Mouse (Mus musculus) neural tube, embryonic 15.5 days (tissue): Measurements from ENCODE around the gene Smim13. TPM values are rescaled to one million over a fixed set of nuclear protein-coding genes. Genes with fewer than 3 reads are reported as not detected.

ENCODE experiments used
- ATAC-seq: fragments of 200-750 bp; cut with Nextera tagmentation; 2 replicates; pipeline ENCODE4 v1.8.0; 2017; ENCODE audit warnings: mild to moderate bottlenecking, moderate TSS enrichment, moderate library complexity; ENCODE audit not compliant: low FRiP score
- H3K27ac ChIP-seq: fragments of 300-500 bp; sonication (generic); replicated peaks from 2 replicates; pipeline ENCODE4 v1.5.1; 2015; ENCODE audit warnings: mild to moderate bottlenecking, inconsistent platforms
- H3K27me3 ChIP-seq: fragments of 300-500 bp; sonication (generic); replicated peaks from 2 replicates; pipeline ENCODE4 v1.6.1; 2015; ENCODE audit warnings: inconsistent platforms
- H3K36me3 ChIP-seq: fragments of 300-500 bp; sonication (generic); 2 replicates; pipeline ENCODE4 v1.6.1; 2015; ENCODE audit warnings: inconsistent platforms
- H3K4me1 ChIP-seq: fragments of 300-500 bp; sonication (generic); 2 replicates; pipeline ENCODE4 v1.6.1; 2015; ENCODE audit warnings: inconsistent platforms
- H3K4me2 ChIP-seq: fragments of 300-500 bp; sonication (generic); 2 replicates; pipeline ENCODE4 v1.6.1; 2015; ENCODE audit warnings: inconsistent platforms, mild to moderate bottlenecking, moderate library complexity
- H3K4me3 ChIP-seq: fragments of 300-500 bp; sonication (generic); replicated peaks from 2 replicates; pipeline ENCODE4 v1.5.1; 2015; ENCODE audit warnings: mild to moderate bottlenecking, inconsistent platforms
- H3K9ac ChIP-seq: fragments of 300-500 bp; sonication (generic); replicated peaks from 2 replicates; pipeline ENCODE4 v1.6.1; 2015; ENCODE audit warnings: mild to moderate bottlenecking, inconsistent platforms
- H3K9me3 ChIP-seq: fragments of 300-500 bp; sonication (generic); replicated peaks from 2 replicates; pipeline ENCODE4 v1.6.1; 2016; ENCODE audit warnings: inconsistent platforms
- WGBS: fragments of 180-500 bp; shearing (Covaris S2); methylation state at CpG from one replicate; pipeline ENCODE4 v1.1.7; 2015; ENCODE audit warnings: mixed read lengths; 5-methylcytosine and 5-hydroxymethylcytosine counted together
- polyA plus RNA-seq: library from polyadenylated mRNA; unstranded; fragments of >200 nt; fragmentation: Nextera tagmentation; extraction: Ambion mirVana; gene quantifications from 2 replicates; pipeline ENCODE4 v1.2.1, GENCODE M21; 2015

The Smim13 gene
- polyA plus RNA-seq, 1 experiment from 2014 or later, result 31.2 TPM

DNA sequence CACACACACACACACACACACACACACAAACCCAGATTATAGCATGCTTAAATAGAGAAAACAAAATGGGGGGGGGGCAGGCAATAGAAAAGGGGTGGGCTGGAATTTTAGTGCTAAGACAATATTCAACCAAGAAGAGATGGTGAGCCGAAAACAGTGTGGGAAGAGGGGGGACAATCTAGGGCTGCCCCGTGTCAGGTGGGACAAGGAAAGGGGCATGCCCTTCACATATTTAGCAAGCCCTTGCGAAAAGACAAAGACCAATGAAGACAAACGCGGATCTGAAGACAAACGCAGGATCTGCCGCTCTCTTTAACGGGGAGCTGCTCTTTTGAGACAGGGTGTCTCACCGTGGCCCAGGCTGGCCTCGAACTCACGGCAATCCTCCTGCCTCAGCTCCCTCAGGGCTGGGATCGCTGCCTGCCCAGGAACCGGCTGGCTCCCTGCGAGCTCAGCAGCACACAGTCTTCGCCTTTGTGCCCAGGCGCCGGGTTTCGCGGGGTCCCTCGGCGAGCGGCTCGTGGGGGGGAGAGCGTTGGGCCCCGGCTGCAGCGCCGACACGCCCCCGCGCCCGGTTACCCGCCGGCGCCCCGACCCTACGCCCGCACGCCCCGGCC is 29.8 kb upstream of the Smim13 start:
- peaks cover 15% of the 10 kb centered on the region for H3K4me1 ChIP-seq
- peak overlapping the region; percentile 66 for H3K9ac ChIP-seq
- H3K4me3 ChIP-seq, result peak overlapping the region; percentile 66
- peak; percentile 81 for ATAC-seq
- no peaks in the 10 kb centered on the region for H3K27me3 ChIP-seq
- peaks cover 4% of the 10 kb centered on the region; the same call in 1 of the 2 replicates for H3K9me3 ChIP-seq
- H3K27ac ChIP-seq, result peak overlapping the region; percentile 69
- H3K36me3 ChIP-seq, result no peaks in the 10 kb centered on the region
- peak overlapping the region; percentile 56 for H3K4me2 ChIP-seq
- under 1% methylated on average over 37 of the region's 39 CpGs for WGBS

DNA sequence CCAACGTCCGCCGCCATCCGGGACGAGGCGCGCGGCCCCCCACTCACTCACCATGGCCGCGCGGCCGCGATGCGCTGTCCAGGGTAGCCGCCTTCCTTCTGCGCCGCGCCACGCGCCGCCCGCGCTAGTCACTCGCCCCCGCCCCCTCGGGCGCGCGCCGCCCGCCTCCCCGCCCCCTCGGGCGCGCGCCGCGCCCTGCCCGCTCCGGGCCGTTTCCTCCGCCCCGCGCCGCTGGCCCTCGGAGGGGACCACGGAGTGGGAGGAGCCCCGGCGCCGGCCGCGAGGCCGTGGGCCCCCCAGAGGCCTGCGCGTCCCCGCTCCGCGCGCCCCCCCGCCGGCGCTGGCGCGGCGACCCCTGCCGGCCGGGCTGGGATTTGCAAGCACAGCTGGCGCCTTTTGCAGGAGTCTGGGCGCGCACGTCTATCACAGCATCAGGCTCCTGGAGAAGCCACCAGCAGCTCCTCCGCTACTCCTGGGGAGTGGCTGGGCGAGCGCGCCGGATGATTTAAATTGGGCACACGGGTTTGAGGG is 29.3 kb upstream of the Smim13 start, which contains the start of gene Elovl2:
Elovl2 (minus strand) TSS at position 102 of the 531 bp plus-strand sequence.
- no peaks in the 10 kb centered on the region for H3K27me3 ChIP-seq
- peak within 1 kb of the TSS; percentile 56 for H3K4me2 ChIP-seq
- peaks cover 15% of the 10 kb centered on the region for H3K4me1 ChIP-seq
- ATAC-seq, result peak; percentile 94
- no peaks in the 10 kb centered on the region for H3K36me3 ChIP-seq
- peak within 1 kb of the TSS; percentile 66 for H3K9ac ChIP-seq
- 2% methylated on average over 50 of the region's 77 CpGs for WGBS
- H3K27ac ChIP-seq, result peak within 1 kb of the TSS; percentile 69
- peaks cover 4% of the 10 kb centered on the region; the same call in 1 of the 2 replicates for H3K9me3 ChIP-seq
- H3K4me3 ChIP-seq, result peak within 1 kb of the TSS; percentile 66

DNA sequence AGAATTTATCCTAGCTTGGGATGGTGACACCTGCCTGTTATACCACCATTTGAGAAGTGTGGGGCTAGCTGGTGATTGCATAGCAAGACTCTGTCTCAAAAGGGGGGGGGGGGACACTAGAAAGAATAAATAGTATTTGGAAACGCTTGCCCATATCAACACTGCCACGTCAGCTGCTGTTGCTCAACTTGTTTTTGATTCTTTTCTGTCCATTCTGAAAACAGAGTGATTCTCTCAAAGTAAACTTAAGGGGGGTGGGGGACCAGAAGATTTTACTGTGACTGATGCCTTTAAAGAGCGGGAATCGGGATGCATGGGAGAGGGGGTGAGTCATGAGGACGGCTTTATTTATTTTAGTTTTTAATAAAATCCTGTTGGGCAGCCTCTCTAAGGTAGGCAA is 23.1 kb upstream of the Smim13 start:
- H3K9ac ChIP-seq, result no peak overlapping the region
- H3K4me1 ChIP-seq, result no peaks in the 10 kb centered on the region
- no peak overlapping the region for H3K4me3 ChIP-seq
- no peak for ATAC-seq
- H3K9me3 ChIP-seq, result peaks cover 4% of the 10 kb centered on the region; the same call in 1 of the 2 replicates
- no peak overlapping the region for H3K4me2 ChIP-seq
- 86% methylated on average over 5 of the region's 5 CpGs for WGBS
- no peaks in the 10 kb centered on the region for H3K27me3 ChIP-seq
- no peak overlapping the region for H3K27ac ChIP-seq
- H3K36me3 ChIP-seq, result no peaks in the 10 kb centered on the region

DNA sequence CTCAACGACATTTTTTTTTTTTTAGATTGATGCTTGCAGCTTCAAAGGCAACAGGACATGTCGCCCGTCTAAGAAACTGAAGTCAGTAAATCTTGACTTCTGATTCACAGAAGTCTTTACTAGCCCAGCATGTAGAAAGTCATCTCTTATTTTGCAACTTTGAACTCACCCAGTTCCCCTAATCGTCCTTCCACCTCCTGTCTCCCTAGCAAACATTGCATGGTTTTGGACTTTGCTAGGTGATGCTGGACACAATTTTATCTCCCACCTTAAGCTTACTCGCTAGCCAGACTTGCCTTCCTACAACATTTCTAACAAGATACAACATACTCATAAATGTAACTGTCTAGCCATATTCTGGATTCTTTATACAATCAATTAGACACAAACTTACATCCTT is 21.6 kb upstream of the Smim13 start:
- Histone ChIP-seq H3K36me3 (no peaks in the 10 kb centered on the region), H3K4me1 (no peaks in the 10 kb centered on the region), H3K9me3 (peaks cover 4% of the 10 kb centered on the region; the same call in 1 of the 2 replicates), H3K27ac (no peak overlapping the region), H3K27me3 (no peaks in the 10 kb centered on the region), H3K4me3 (no peak overlapping the region), H3K4me2 (no peak overlapping the region), H3K9ac (no peak overlapping the region)
- 92% methylated on average over 5 of the region's 5 CpGs for WGBS
- no peak for ATAC-seq

DNA sequence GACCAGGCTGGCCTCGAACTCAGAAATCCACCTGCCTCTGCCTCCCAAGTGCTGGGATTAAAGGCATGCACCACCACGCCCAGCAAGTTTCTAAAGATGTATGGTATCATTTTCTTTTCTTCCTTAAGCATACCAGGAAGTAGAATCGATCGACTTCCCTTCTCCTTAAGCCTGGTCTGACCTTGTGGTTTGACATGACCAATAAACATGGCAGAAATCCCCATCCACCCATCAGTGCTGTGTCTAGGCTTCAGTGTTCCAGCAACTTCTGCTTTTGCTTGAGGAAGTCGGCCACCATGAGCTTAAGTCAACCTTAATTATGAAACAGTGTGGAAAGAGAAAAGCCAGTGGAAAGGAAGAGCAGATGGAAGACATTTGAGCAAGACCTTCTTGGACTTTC is 19.4 kb upstream of the Smim13 start:
- Histone ChIP-seq H3K4me1 (no peaks in the 10 kb centered on the region), H3K4me2 (no peak overlapping the region), H3K4me3 (no peak overlapping the region), H3K9me3 (no peaks in the 10 kb centered on the region), H3K27ac (no peak overlapping the region), H3K9ac (no peak overlapping the region), H3K27me3 (no peaks in the 10 kb centered on the region), H3K36me3 (no peaks in the 10 kb centered on the region)
- ATAC-seq, result no peak
- 92% methylated on average over 5 of the region's 5 CpGs for WGBS

DNA sequence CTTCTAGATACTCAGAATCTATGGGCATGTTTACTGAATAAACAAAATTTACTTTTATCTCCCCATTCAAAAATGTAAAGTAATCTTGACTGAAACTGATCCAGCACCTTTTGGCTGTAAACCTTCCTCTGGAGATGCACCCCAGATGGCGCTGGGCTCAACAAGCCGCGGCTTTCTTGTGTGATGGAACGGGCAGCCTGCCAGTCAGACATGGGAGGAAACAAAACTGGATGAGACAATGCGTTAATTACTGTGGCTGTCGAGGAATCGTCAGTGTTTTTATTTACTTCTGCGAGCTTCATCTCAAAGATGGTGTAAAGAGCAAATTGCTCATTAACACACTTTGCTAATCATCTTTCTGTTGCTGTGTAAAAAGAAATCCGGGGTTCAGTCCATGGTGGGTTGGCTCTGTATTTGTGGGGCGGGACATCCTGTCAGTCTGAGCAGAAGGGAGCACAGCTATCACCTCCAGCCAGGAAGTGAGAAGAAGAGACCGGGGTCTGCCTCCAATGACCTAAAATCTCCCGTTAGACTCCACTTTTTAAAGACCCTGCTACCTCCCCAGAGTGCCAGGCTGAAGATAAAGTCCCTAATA is 18.2 kb upstream of the Smim13 start:
- no peaks in the 10 kb centered on the region for H3K27me3 ChIP-seq
- H3K27ac ChIP-seq, result no peak overlapping the region
- H3K4me3 ChIP-seq, result no peak overlapping the region
- no peak overlapping the region for H3K4me2 ChIP-seq
- ATAC-seq, result no peak
- no peak overlapping the region for H3K9ac ChIP-seq
- no peaks in the 10 kb centered on the region for H3K36me3 ChIP-seq
- 80% methylated on average over 12 of the region's 12 CpGs for WGBS
- no peaks in the 10 kb centered on the region for H3K4me1 ChIP-seq
- no peaks in the 10 kb centered on the region for H3K9me3 ChIP-seq

DNA sequence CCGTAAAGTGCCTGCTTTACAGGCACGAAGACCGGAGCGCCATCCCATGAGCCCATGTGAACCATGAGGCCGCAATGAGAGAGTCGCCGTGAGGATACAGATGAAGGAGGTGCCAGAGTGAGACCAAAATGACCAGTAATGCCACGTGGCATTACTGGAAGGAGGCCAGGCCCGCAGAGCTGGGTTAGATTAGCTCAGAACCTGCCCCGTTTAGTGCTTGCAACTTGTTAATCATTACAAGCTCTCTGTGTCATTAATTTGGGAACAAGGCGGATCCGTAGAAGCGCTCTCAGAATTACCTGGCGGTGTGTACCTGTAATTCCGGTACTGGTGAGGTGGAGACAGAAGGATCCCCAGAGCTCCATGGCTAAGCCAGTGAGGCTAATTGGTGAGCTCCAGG is 17.4 kb upstream of the Smim13 start:
- Histone ChIP-seq H3K4me2 (no peak overlapping the region), H3K9me3 (no peaks in the 10 kb centered on the region), H3K4me1 (no peaks in the 10 kb centered on the region), H3K36me3 (no peaks in the 10 kb centered on the region), H3K27me3 (no peaks in the 10 kb centered on the region), H3K9ac (no peak overlapping the region), H3K27ac (no peak overlapping the region), H3K4me3 (no peak overlapping the region)
- no peak for ATAC-seq
- 95% methylated on average over 15 of the region's 15 CpGs for WGBS

DNA sequence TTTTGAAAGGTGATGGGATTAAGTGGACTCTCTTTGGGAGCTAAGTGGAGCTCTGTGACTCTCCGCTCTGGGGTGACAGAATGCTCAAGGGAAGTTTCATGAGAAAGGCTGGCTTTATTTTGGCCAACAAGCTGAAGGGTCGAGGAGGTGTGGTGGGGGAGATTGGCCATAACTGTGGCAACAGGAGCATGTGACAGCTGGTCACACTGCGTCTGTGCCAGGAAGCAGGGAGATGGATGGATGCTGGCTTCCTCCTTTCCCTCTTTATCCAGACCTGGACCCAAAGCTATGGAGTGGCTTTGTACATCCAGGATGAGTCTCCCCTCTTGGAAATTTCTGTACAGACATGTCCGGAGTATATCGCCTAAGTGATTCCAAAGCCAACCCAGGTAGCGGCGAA is 16.4 kb upstream of the Smim13 start:
- H3K4me2 ChIP-seq, result no peak overlapping the region
- no peaks in the 10 kb centered on the region for H3K9me3 ChIP-seq
- no peak overlapping the region for H3K9ac ChIP-seq
- no peaks in the 10 kb centered on the region for H3K27me3 ChIP-seq
- ATAC-seq, result no peak
- H3K27ac ChIP-seq, result no peak overlapping the region
- no peaks in the 10 kb centered on the region for H3K36me3 ChIP-seq
- 89% methylated on average over 7 of the region's 7 CpGs for WGBS
- no peak overlapping the region for H3K4me3 ChIP-seq
- no peaks in the 10 kb centered on the region for H3K4me1 ChIP-seq

DNA sequence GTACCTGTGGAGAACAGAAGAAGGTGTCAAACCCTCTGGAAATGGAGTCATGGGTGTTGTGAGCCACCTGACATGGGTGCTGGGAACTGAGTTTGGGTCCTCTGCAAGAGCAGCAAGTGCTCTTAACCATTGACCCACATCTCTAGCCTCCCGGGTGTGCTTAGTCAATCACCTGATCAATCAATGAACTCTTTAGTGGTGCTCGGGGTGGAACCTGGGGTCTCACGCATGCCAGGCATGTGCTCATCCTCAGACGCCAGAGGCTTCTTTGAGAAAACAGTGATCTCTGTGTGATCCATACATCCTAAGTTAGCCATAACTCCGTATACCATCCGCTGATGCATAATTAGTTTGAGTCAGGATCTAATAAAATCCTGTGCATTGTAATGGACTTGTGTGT is 14.5 kb upstream of the Smim13 start:
- Histone ChIP-seq H3K9me3 (no peaks in the 10 kb centered on the region), H3K4me1 (no peaks in the 10 kb centered on the region), H3K36me3 (no peaks in the 10 kb centered on the region), H3K27ac (no peak overlapping the region), H3K4me3 (no peak overlapping the region), H3K4me2 (no peak overlapping the region), H3K27me3 (no peaks in the 10 kb centered on the region), H3K9ac (no peak overlapping the region)
- no peak for ATAC-seq
- 92% methylated on average over 6 of the region's 6 CpGs for WGBS

DNA sequence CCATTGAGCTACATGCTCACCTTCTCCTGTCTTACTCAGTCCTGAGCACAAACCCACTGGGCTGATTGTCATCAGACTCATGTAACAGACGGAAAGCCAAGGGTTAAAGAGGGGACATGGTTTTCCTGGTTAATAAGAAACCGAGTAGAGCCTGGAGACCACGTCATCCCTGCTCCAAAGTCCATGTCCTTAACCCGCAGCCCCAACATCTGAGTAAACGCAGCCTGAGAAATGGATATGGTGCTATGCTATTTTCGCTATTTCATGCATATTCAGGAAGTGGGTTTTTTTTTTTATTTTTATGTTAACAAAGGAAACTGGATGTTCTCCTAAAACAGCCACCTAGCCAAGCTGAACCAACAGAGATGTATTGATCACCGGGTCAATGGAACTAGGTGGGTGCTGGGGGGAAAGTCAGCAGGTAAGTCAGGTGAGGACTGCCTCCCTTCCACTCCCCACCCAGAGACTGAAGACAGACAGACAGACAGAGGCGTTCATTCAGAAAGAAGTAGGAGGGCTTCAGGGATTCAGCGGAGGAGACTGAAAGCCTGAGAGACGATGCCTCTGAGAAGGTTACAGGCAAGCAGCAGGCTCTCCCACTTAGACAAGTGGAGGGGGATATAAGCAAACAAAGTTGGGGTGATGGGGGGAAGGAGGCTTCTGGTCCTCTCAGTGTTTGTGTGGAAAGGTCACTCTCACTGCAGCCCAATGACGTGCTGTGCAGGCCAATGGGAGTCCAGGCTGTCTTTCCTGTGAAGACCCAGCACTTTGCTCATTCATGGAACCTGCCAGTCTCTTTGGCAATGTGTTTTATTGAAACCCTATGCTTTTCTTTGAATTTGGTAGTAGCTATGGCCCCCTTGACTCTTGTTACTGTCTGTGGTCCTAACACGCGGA is 13.6 kb upstream of the Smim13 start:
- 74% methylated on average over 13 of the region's 13 CpGs for WGBS

DNA sequence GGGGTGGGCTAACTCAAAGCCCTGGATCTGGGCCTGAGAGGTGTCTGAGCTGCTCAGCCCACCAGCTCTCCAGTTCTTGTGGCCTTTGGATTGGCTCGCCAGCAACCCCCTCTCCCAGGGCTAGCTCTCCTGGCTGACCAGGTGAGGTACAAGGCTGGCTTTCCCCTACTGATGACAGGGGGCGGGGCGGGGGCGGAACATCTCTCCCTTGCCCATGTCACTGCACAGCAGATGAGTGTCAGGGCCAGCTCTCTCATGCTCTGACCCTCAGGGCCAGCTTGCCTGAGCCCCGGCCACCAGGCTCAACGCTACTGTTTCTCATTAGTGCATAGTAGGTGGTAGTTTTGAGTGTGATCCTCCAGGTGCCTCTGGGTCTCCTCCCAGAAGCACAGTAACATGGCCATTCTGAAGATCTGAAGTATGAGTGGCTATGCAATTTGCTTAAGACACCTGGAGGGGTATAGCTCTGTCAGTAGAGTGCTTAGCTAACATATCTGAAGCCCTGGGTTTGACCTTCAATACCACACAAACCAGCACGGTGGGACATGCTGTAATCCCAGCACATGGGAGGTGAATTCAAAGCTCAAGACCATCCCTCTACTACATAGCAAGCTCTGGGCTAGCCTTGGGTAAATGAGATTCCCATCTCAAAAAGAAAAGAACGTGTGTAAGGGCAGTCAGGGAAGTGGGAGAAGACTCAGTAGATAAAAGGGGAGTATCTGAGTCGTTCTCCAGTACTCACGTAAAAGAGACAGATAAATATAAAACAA is 11.4 kb upstream of the Smim13 start:
- peak; percentile 17; the same call in 1 of the 2 replicates for ATAC-seq
- Histone ChIP-seq H3K27ac (no peak overlapping the region), H3K4me1 (no peaks in the 10 kb centered on the region), H3K4me2 (no peak overlapping the region), H3K9ac (no peak overlapping the region), H3K36me3 (no peaks in the 10 kb centered on the region), H3K4me3 (no peak overlapping the region), H3K9me3 (no peaks in the 10 kb centered on the region), H3K27me3 (no peaks in the 10 kb centered on the region; the same call in 1 of the 2 replicates)
- WGBS, result 83% methylated on average over 10 of the region's 10 CpGs

More for the DNA sequence above, 13.6 kb upstream of the Smim13 start:
- no peak for ATAC-seq
- H3K4me3 ChIP-seq, result no peak overlapping the region
- H3K36me3 ChIP-seq, result no peaks in the 10 kb centered on the region
- no peaks in the 10 kb centered on the region for H3K4me1 ChIP-seq
- H3K9ac ChIP-seq, result no peak overlapping the region
- H3K9me3 ChIP-seq, result no peaks in the 10 kb centered on the region
- no peaks in the 10 kb centered on the region; the same call in 1 of the 2 replicates for H3K27me3 ChIP-seq
- no peak overlapping the region for H3K27ac ChIP-seq
- H3K4me2 ChIP-seq, result no peak overlapping the region
